Mouse (Mus musculus): ENCODE results near the gene Mast3. TPM values are rescaled to one million over a fixed set of nuclear protein-coding genes. Genes with fewer than 3 reads are reported as not detected.

Gene Mast3
- polyA plus RNA-seq, 1 experiment from 2014 or later: 14.7 TPM

DNA sequence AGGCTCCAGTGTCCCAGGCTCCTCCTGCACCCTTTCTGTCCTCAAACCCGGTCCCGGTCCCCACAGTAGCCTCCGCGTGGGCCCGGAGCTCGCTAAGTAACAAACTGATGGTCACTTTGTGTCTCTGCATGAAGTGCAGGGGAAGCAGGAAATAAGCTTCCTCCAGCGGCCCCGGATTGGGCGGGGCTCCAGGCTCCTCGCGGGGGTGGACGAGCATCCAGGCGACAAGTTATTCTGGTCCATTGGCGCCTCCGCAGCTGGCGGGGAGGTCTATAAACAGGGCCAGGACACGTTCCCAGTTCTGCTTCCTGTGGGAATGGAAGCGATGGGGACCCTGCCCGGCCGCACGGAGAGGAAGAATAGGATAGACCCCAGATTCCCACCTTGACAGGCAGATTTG, 51.7 kb downstream of the Mast3 start:
- Histone ChIP-seq H3K9ac (ENCODE audit: low read length) (0 out of 2 replicates have a peak overlapping the region, but pooled peaks have one; percentile 26), H3K27ac (ENCODE audit: low read depth, low read length) (peak overlapping the region; percentile 15; the same call in 1 of the 2 replicates), H3K36me3 (ENCODE audit: control insufficient read depth, insufficient read depth, low read length) (no peaks in the 10 kb centered on the region), H3K9me3 (ENCODE audit: control insufficient read depth, low read length) (no peaks in the 10 kb centered on the region), H3K4me2 (ENCODE audit: low read depth) (0 out of 2 replicates have a peak overlapping the region, but pooled peaks have one; percentile 6), H3K4me1 (ENCODE audit: control insufficient read depth, insufficient read depth, low read length) (peaks cover 4% of the 10 kb centered on the region; the same call in 1 of the 2 replicates), H3K27me3 (ENCODE audit: control insufficient read depth, insufficient read depth, low read length) (no peaks in the 10 kb centered on the region), H3K4me3 (ENCODE audit: low read depth, low read length) (no peak overlapping the region)
- no peak for ATAC-seq (ENCODE audit: insufficient read depth, low FRiP score, low TSS enrichment)
- WGBS: 21% methylated on average over 21 of the region's 21 CpGs
- peak; percentile 40 for DNase-seq (ENCODE audit: low spot score)

- 32% methylated on average over 11 of the region's 11 CpGs for WGBS
- no peaks in the 10 kb centered on the region for H3K27me3 ChIP-seq (ENCODE audit: control insufficient read depth, insufficient read depth, low read length)
- DNase-seq (ENCODE audit: low spot score): peak; percentile 75
- H3K27ac ChIP-seq (ENCODE audit: low read depth, low read length): peak overlapping the region; percentile 15; the same call in 1 of the 2 replicates
- no peak overlapping the region for H3K4me2 ChIP-seq (ENCODE audit: low read depth)
- ATAC-seq (ENCODE audit: insufficient read depth, low FRiP score, low TSS enrichment): no peak
- H3K9ac ChIP-seq (ENCODE audit: low read length): no peak overlapping the region
- no peak overlapping the region for H3K4me3 ChIP-seq (ENCODE audit: low read depth, low read length)
- H3K4me1 ChIP-seq (ENCODE audit: control insufficient read depth, insufficient read depth, low read length): peaks cover 4% of the 10 kb centered on the region; the same call in 1 of the 2 replicates
- no peaks in the 10 kb centered on the region for H3K9me3 ChIP-seq (ENCODE audit: control insufficient read depth, low read length)
- no peaks in the 10 kb centered on the region for H3K36me3 ChIP-seq (ENCODE audit: control insufficient read depth, insufficient read depth, low read length)
These were observed 52.7 kb downstream of the Mast3 start for GRCm38 (mm10) chr8:70752000-70752764.

GRCm38 (mm10) chr8:70750128-70750680, 54.6 kb downstream of the Mast3 start:
- no peaks in the 10 kb centered on the region for H3K9me3 ChIP-seq (ENCODE audit: control insufficient read depth, low read length)
- WGBS: 84% methylated on average over 13 of the region's 13 CpGs
- H3K27me3 ChIP-seq (ENCODE audit: control insufficient read depth, insufficient read depth, low read length): peaks cover 9% of the 10 kb centered on the region
- H3K4me3 ChIP-seq (ENCODE audit: low read depth, low read length): no peak overlapping the region
- H3K27ac ChIP-seq (ENCODE audit: low read depth, low read length): no peak overlapping the region
- no peak for ATAC-seq (ENCODE audit: insufficient read depth, low FRiP score, low TSS enrichment)
- H3K4me2 ChIP-seq (ENCODE audit: low read depth): no peak overlapping the region
- peak; percentile 10 for DNase-seq (ENCODE audit: low spot score)
- no peaks in the 10 kb centered on the region for H3K36me3 ChIP-seq (ENCODE audit: control insufficient read depth, insufficient read depth, low read length)
- peaks cover 3% of the 10 kb centered on the region; the same call in 1 of the 2 replicates for H3K4me1 ChIP-seq (ENCODE audit: control insufficient read depth, insufficient read depth, low read length)
- no peak overlapping the region for H3K9ac ChIP-seq (ENCODE audit: low read length)

- H3K4me1 ChIP-seq (ENCODE audit: control insufficient read depth, insufficient read depth, low read length): peaks cover under 1% of the 10 kb centered on the region; the same call in 1 of the 2 replicates
- 80% methylated on average over 19 of the region's 19 CpGs for WGBS
- peaks cover 17% of the 10 kb centered on the region for H3K27me3 ChIP-seq (ENCODE audit: control insufficient read depth, insufficient read depth, low read length)
- H3K4me2 ChIP-seq (ENCODE audit: low read depth): no peak overlapping the region
- peak; percentile 7 for DNase-seq (ENCODE audit: low spot score)
- no peaks in the 10 kb centered on the region for H3K9me3 ChIP-seq (ENCODE audit: control insufficient read depth, low read length)
- no peaks in the 10 kb centered on the region for H3K36me3 ChIP-seq (ENCODE audit: control insufficient read depth, insufficient read depth, low read length)
- no peak overlapping the region for H3K9ac ChIP-seq (ENCODE audit: low read length)
- H3K27ac ChIP-seq (ENCODE audit: low read depth, low read length): no peak overlapping the region
- H3K4me3 ChIP-seq (ENCODE audit: low read depth, low read length): no peak overlapping the region
- no peak for ATAC-seq (ENCODE audit: insufficient read depth, low FRiP score, low TSS enrichment)
These were observed 55.7 kb downstream of the Mast3 start for GRCm38 (mm10) chr8:70749097-70749674.

- H3K36me3 ChIP-seq (ENCODE audit: control insufficient read depth, insufficient read depth, low read length): no peaks in the 10 kb centered on the region
- ATAC-seq (ENCODE audit: insufficient read depth, low FRiP score, low TSS enrichment) (no peak), DNase-seq (ENCODE audit: low spot score) (no peak)
- peaks cover 24% of the 10 kb centered on the region for H3K27me3 ChIP-seq (ENCODE audit: control insufficient read depth, insufficient read depth, low read length)
- H3K9ac ChIP-seq (ENCODE audit: low read length): no peak overlapping the region
- peaks cover 7% of the 10 kb centered on the region for H3K4me1 ChIP-seq (ENCODE audit: control insufficient read depth, insufficient read depth, low read length)
- H3K4me2 ChIP-seq (ENCODE audit: low read depth): no peak overlapping the region
- H3K4me3 ChIP-seq (ENCODE audit: low read depth, low read length): no peak overlapping the region
- H3K27ac ChIP-seq (ENCODE audit: low read depth, low read length): no peak overlapping the region
- no peaks in the 10 kb centered on the region for H3K9me3 ChIP-seq (ENCODE audit: control insufficient read depth, low read length)
- WGBS: 91% methylated on average over 23 of the region's 23 CpGs
These were observed 56.4 kb downstream of the Mast3 start for GRCm38 (mm10) chr8:70748246-70749096.

DNA sequence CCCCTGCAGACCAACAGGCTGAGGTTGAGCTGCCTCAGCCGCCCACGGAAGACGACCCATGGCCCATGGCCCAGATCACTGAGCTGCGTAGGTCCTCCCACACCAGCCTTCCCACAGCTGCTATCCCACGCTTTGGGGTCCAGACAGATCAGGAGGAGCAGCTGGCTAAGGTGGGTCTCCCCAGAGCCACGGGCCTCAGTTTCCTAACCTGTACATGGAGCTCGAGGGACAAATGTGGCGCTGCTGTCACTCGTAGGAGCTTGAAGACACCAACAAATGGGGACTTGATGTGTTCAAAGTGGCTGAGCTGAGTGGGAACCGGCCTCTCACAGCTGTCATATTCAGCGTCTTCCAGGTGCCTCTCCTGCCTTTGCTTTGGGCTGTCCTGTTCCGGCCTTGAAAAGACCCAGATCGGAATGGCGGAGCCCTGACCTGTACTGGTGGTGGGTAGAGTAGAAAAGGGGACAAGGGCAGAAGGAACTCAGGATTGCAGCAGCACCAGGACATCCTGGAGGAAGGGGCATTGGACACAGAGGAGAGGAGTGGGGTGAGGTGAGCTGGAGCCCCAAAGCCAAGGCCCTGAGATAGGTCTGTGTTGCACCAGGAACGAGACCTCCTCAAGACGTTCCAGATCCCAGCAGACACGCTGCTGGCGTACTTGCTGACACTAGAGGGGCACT, 57.5 kb downstream of the Mast3 start:
- peaks cover 15% of the 10 kb centered on the region for H3K4me1 ChIP-seq (ENCODE audit: control insufficient read depth, insufficient read depth, low read length)
- H3K4me3 ChIP-seq (ENCODE audit: low read depth, low read length): no peak overlapping the region
- no peak overlapping the region for H3K27ac ChIP-seq (ENCODE audit: low read depth, low read length)
- WGBS: 87% methylated on average over 18 of the region's 18 CpGs
- DNase-seq (ENCODE audit: low spot score) (peak; percentile 8), ATAC-seq (ENCODE audit: insufficient read depth, low FRiP score, low TSS enrichment) (no peak)
- no peak overlapping the region for H3K9ac ChIP-seq (ENCODE audit: low read length)
- no peaks in the 10 kb centered on the region for H3K36me3 ChIP-seq (ENCODE audit: control insufficient read depth, insufficient read depth, low read length)
- no peak overlapping the region for H3K4me2 ChIP-seq (ENCODE audit: low read depth)
- H3K9me3 ChIP-seq (ENCODE audit: control insufficient read depth, low read length): no peaks in the 10 kb centered on the region
- peaks cover 35% of the 10 kb centered on the region for H3K27me3 ChIP-seq (ENCODE audit: control insufficient read depth, insufficient read depth, low read length)

DNA sequence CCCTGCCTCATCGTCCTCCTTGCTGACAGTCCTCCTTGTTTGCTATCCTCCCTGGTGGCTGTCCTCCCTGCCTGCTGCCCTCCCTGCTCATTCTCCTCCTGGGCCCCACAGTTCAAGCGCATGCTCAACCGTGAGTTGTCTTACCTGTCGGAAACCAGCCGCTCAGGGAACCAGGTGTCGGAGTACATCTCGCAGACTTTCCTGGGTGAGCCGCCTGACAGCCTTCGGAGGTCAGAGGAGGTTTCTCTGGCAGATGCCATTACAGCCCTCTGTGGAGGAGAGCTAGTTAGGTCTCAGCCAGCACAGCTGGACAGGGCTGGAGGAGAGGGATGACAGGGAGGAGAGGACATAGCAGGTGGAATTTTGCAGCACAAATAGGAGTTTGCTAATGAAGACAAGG, 58.2 kb downstream of the Mast3 start:
- 78% methylated on average over 9 of the region's 9 CpGs for WGBS
- peaks cover 15% of the 10 kb centered on the region for H3K4me1 ChIP-seq (ENCODE audit: control insufficient read depth, insufficient read depth, low read length)
- DNase-seq (ENCODE audit: low spot score) (peak; percentile 8), ATAC-seq (ENCODE audit: insufficient read depth, low FRiP score, low TSS enrichment) (no peak)
- H3K9me3 ChIP-seq (ENCODE audit: control insufficient read depth, low read length): no peaks in the 10 kb centered on the region
- H3K27me3 ChIP-seq (ENCODE audit: control insufficient read depth, insufficient read depth, low read length): peaks cover 42% of the 10 kb centered on the region
- H3K27ac ChIP-seq (ENCODE audit: low read depth, low read length): no peak overlapping the region
- H3K4me3 ChIP-seq (ENCODE audit: low read depth, low read length): no peak overlapping the region
- H3K9ac ChIP-seq (ENCODE audit: low read length): no peak overlapping the region
- H3K36me3 ChIP-seq (ENCODE audit: control insufficient read depth, insufficient read depth, low read length): no peaks in the 10 kb centered on the region
- no peak overlapping the region for H3K4me2 ChIP-seq (ENCODE audit: low read depth)

DNA sequence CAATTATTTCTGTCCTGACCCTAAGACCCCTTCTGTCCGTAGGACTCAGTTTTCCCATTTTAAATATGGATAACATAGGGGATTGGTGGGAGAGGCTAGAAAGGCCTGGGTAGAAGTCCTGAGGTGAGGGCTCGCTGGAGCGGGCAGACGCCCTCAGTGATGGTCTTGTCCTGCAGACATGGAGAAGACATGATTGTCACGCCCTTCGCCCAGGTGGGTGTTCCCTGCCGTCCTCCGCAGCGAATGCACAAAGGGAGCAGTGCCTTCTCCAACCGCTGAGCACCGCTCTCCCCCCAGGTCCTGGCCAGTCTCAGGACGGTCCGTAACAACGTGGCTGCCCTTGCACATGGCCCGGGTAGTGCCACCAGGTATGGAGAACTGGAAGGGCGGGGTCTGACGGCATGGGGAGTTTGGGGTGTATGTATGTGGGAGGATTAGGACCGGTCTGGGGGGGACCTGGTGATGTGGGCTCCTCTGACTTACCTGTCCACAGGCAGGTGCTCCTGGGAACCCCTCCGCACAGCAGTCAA, 59.1 kb downstream of the Mast3 start:
- DNase-seq (ENCODE audit: low spot score): peak; percentile 5
- no peak overlapping the region for H3K9ac ChIP-seq (ENCODE audit: low read length)
- H3K4me3 ChIP-seq (ENCODE audit: low read depth, low read length): no peak overlapping the region
- WGBS: 53% methylated on average over 19 of the region's 19 CpGs
- H3K36me3 ChIP-seq (ENCODE audit: control insufficient read depth, insufficient read depth, low read length): no peaks in the 10 kb centered on the region
- no peak overlapping the region for H3K27ac ChIP-seq (ENCODE audit: low read depth, low read length)
- no peak for ATAC-seq (ENCODE audit: insufficient read depth, low FRiP score, low TSS enrichment)
- H3K4me1 ChIP-seq (ENCODE audit: control insufficient read depth, insufficient read depth, low read length): peaks cover 15% of the 10 kb centered on the region
- peaks cover 43% of the 10 kb centered on the region for H3K27me3 ChIP-seq (ENCODE audit: control insufficient read depth, insufficient read depth, low read length)
- no peaks in the 10 kb centered on the region for H3K9me3 ChIP-seq (ENCODE audit: control insufficient read depth, low read length)
- H3K4me2 ChIP-seq (ENCODE audit: low read depth): no peak overlapping the region

All from neural tube, embryonic 11.5 days (tissue).